Mouse (Mus musculus): ENCODE results near the gene Ahcyl2. TPM values are rescaled to one million over a fixed set of nuclear protein-coding genes. Genes with fewer than 3 reads are reported as not detected.

Ahcyl2 gene
- polyA plus RNA-seq, 1 experiment from 2014 or later, result 24.2 TPM

GRCm38 (mm10) chr6:29917383-29917720 is 149.5 kb downstream of the Ahcyl2 start:
- H3K36me3 ChIP-seq (replicated peaks; ENCODE audit: control insufficient read depth, insufficient read depth), result no peaks in the 10 kb centered on the region
- H3K9ac ChIP-seq, result peak overlapping the region; percentile 69
- DNase-seq (ENCODE audit: low spot score) (peak; percentile 47), ATAC-seq (ENCODE audit: low FRiP score) (peak; percentile 73)
- peak overlapping the region; percentile 80 for H3K4me2 ChIP-seq (replicated peaks)
- WGBS, result 2% methylated on average over 21 of the region's 21 CpGs
- H3K27me3 ChIP-seq (ENCODE audit: control insufficient read depth, insufficient read depth, low read length), result peaks cover 23% of the 10 kb centered on the region
- no peaks in the 10 kb centered on the region for H3K9me3 ChIP-seq (ENCODE audit: control insufficient read depth, low read length)
- H3K27ac ChIP-seq, result no peak overlapping the region
- peak overlapping the region; percentile 82 for H3K4me3 ChIP-seq (replicated peaks; ENCODE audit: low read length)
- H3K4me1 ChIP-seq (replicated peaks; ENCODE audit: control insufficient read depth, insufficient read depth, low read length), result peaks cover 9% of the 10 kb centered on the region

GRCm38 (mm10) chr6:29917947-29918346 is 150.1 kb downstream of the Ahcyl2 start:
- Histone ChIP-seq H3K36me3 (replicated peaks; ENCODE audit: control insufficient read depth, insufficient read depth) (no peaks in the 10 kb centered on the region), H3K27ac (no peak overlapping the region), H3K4me3 (replicated peaks; ENCODE audit: low read length) (peak overlapping the region; percentile 82), H3K4me2 (replicated peaks) (peak overlapping the region; percentile 80), H3K27me3 (ENCODE audit: control insufficient read depth, insufficient read depth, low read length) (peaks cover 23% of the 10 kb centered on the region), H3K9ac (no peak overlapping the region), H3K4me1 (replicated peaks; ENCODE audit: control insufficient read depth, insufficient read depth, low read length) (peaks cover 9% of the 10 kb centered on the region), H3K9me3 (ENCODE audit: control insufficient read depth, low read length) (no peaks in the 10 kb centered on the region)
- 35% methylated on average over 4 of the region's 4 CpGs for WGBS
- no peak for ATAC-seq (ENCODE audit: low FRiP score)
- DNase-seq (ENCODE audit: low spot score), result no peak

DNA sequence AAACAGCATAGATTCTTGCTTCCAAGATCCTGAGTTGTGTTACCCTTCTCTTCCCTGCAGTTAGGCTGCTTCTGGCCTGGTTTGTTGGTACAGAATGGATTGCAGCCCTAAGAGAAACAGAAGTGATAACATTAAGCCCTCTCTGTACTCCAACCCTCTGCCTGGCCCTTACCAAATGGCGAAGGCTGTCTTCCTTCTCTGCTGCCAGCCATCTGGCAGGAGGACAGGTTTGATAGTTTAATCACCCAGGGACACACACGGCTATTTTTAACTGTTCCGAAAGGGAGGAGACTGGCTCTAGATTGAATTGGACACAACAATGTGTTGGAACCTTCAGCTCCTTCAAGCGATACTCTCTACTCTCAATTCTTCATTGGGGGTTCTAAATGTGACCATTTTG is 155.7 kb downstream of the Ahcyl2 start:
- DNase-seq (ENCODE audit: low spot score) (no peak), ATAC-seq (ENCODE audit: low FRiP score) (no peak)
- 72% methylated on average over 4 of the region's 4 CpGs for WGBS
- Histone ChIP-seq H3K27me3 (ENCODE audit: control insufficient read depth, insufficient read depth, low read length) (peaks cover 7% of the 10 kb centered on the region; the same call in 1 of the 2 replicates), H3K4me3 (replicated peaks; ENCODE audit: low read length) (no peak overlapping the region), H3K9me3 (ENCODE audit: control insufficient read depth, low read length) (no peaks in the 10 kb centered on the region), H3K4me1 (replicated peaks; ENCODE audit: control insufficient read depth, insufficient read depth, low read length) (no peaks in the 10 kb centered on the region), H3K27ac (no peak overlapping the region), H3K9ac (no peak overlapping the region), H3K36me3 (replicated peaks; ENCODE audit: control insufficient read depth, insufficient read depth) (no peaks in the 10 kb centered on the region), H3K4me2 (replicated peaks) (no peak overlapping the region)

GRCm38 (mm10) chr6:29925594-29926219 is 157.9 kb downstream of the Ahcyl2 start:
- no peak for DNase-seq (ENCODE audit: low spot score)
- Histone ChIP-seq H3K9ac (no peak overlapping the region), H3K27me3 (ENCODE audit: control insufficient read depth, insufficient read depth, low read length) (no peaks in the 10 kb centered on the region), H3K4me1 (replicated peaks; ENCODE audit: control insufficient read depth, insufficient read depth, low read length) (no peaks in the 10 kb centered on the region), H3K4me3 (replicated peaks; ENCODE audit: low read length) (no peak overlapping the region), H3K9me3 (ENCODE audit: control insufficient read depth, low read length) (no peaks in the 10 kb centered on the region), H3K36me3 (replicated peaks; ENCODE audit: control insufficient read depth, insufficient read depth) (no peaks in the 10 kb centered on the region), H3K27ac (no peak overlapping the region), H3K4me2 (replicated peaks) (no peak overlapping the region)
- no peak for ATAC-seq (ENCODE audit: low FRiP score)
- 78% methylated on average over 6 of the region's 6 CpGs for WGBS

DNA sequence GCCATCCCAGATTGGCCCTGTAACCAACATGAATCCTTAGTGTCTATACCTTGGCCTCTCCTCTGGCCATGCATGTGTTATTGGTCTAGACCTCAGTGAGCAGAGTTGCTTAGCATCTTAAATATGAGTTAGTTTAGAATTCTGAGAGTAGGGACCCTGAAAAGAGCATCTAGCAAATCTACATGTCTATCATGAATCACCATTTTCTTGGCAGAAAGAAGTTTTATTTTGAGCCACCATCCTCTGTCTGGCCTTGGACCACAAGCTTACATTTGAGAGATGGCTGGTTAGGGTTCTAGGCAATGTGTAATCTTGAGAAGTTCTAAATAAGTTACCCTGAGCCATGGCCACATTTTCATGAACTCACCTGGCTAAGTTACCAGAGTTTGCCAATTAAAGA is 162.3 kb downstream of the Ahcyl2 start:
- Histone ChIP-seq H3K27ac (no peak overlapping the region), H3K4me3 (replicated peaks; ENCODE audit: low read length) (no peak overlapping the region), H3K9me3 (ENCODE audit: control insufficient read depth, low read length) (no peaks in the 10 kb centered on the region), H3K4me2 (replicated peaks) (no peak overlapping the region), H3K4me1 (replicated peaks; ENCODE audit: control insufficient read depth, insufficient read depth, low read length) (no peaks in the 10 kb centered on the region), H3K9ac (no peak overlapping the region), H3K36me3 (replicated peaks; ENCODE audit: control insufficient read depth, insufficient read depth) (no peaks in the 10 kb centered on the region), H3K27me3 (ENCODE audit: control insufficient read depth, insufficient read depth, low read length) (no peaks in the 10 kb centered on the region)
- ATAC-seq (ENCODE audit: low FRiP score), result no peak
- DNase-seq (ENCODE audit: low spot score), result no peak

- Histone ChIP-seq H3K27me3 (ENCODE audit: control insufficient read depth, insufficient read depth, low read length) (no peaks in the 10 kb centered on the region), H3K9ac (no peak overlapping the region), H3K4me1 (replicated peaks; ENCODE audit: control insufficient read depth, insufficient read depth, low read length) (no peaks in the 10 kb centered on the region), H3K4me2 (replicated peaks) (no peak overlapping the region), H3K27ac (no peak overlapping the region), H3K36me3 (replicated peaks; ENCODE audit: control insufficient read depth, insufficient read depth) (no peaks in the 10 kb centered on the region), H3K4me3 (replicated peaks; ENCODE audit: low read length) (no peak overlapping the region), H3K9me3 (ENCODE audit: control insufficient read depth, low read length) (no peaks in the 10 kb centered on the region)
- 90% methylated on average over 6 of the region's 6 CpGs for WGBS
- DNase-seq (ENCODE audit: low spot score) (no peak), ATAC-seq (ENCODE audit: low FRiP score) (no peak)
Measured at GRCm38 (mm10) chr6:29930665-29931064, 162.9 kb downstream of the Ahcyl2 start.

DNA sequence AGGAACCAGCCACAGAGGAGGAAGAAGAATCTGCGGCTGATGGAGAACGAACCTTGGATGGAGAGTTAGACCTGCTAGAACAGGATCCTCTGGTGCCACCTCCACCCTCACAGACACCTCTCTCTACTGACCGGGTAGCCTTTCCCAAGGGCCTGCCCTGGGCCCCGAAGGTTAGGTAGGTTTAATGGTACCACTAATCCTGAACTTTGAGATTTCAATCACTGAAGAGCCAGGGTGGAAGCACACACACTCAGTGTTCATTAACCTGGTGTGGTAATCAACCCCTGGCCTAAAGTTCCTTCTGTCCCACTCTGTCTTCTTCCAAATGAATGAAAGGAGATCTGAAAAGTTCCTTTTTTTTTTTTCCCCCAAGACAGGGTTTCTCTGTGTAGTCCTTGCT is 163.4 kb downstream of the Ahcyl2 start:
- no peaks in the 10 kb centered on the region for H3K9me3 ChIP-seq (ENCODE audit: control insufficient read depth, low read length)
- ATAC-seq (ENCODE audit: low FRiP score) (no peak), DNase-seq (ENCODE audit: low spot score) (no peak)
- H3K27me3 ChIP-seq (ENCODE audit: control insufficient read depth, insufficient read depth, low read length), result no peaks in the 10 kb centered on the region
- no peaks in the 10 kb centered on the region for H3K36me3 ChIP-seq (replicated peaks; ENCODE audit: control insufficient read depth, insufficient read depth)
- H3K27ac ChIP-seq, result no peak overlapping the region
- H3K9ac ChIP-seq, result no peak overlapping the region
- no peaks in the 10 kb centered on the region for H3K4me1 ChIP-seq (replicated peaks; ENCODE audit: control insufficient read depth, insufficient read depth, low read length)
- no peak overlapping the region for H3K4me3 ChIP-seq (replicated peaks; ENCODE audit: low read length)
- 92% methylated on average over 4 of the region's 4 CpGs for WGBS
- H3K4me2 ChIP-seq (replicated peaks), result no peak overlapping the region

- ATAC-seq (ENCODE audit: low FRiP score), result no peak
- Histone ChIP-seq H3K9me3 (ENCODE audit: control insufficient read depth, low read length) (no peaks in the 10 kb centered on the region), H3K4me3 (replicated peaks; ENCODE audit: low read length) (no peak overlapping the region), H3K36me3 (replicated peaks; ENCODE audit: control insufficient read depth, insufficient read depth) (no peaks in the 10 kb centered on the region), H3K4me1 (replicated peaks; ENCODE audit: control insufficient read depth, insufficient read depth, low read length) (no peaks in the 10 kb centered on the region), H3K27me3 (ENCODE audit: control insufficient read depth, insufficient read depth, low read length) (no peaks in the 10 kb centered on the region), H3K4me2 (replicated peaks) (no peak overlapping the region), H3K27ac (no peak overlapping the region), H3K9ac (no peak overlapping the region)
- WGBS, result 100% methylated on average over 1 of the region's 1 CpGs
- no peak for DNase-seq (ENCODE audit: low spot score)
Measured at GRCm38 (mm10) chr6:29935741-29936140, 167.9 kb downstream of the Ahcyl2 start.

DNA sequence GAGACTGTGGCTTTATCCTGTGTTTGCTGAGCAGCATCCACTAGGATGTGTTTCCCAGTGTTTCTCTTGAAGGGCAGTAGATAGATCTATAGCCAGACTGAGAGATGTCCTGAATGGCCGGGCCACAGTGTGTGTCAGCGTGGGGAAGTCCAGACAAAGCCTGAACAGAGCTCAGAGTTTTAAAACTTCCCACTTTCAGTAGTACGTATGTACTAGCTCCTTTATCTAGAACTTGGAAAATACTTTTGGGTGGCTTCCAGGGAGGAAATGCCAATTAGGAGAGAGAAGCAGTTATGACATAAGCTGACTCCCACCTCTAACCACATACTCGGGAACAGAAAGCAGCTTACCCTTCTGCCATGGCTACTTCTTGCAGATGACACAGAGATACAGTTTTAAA is 172.6 kb downstream of the Ahcyl2 start:
- Histone ChIP-seq H3K36me3 (replicated peaks; ENCODE audit: control insufficient read depth, insufficient read depth) (no peaks in the 10 kb centered on the region), H3K4me3 (replicated peaks; ENCODE audit: low read length) (no peak overlapping the region), H3K27me3 (ENCODE audit: control insufficient read depth, insufficient read depth, low read length) (no peaks in the 10 kb centered on the region), H3K27ac (no peak overlapping the region), H3K4me2 (replicated peaks) (no peak overlapping the region), H3K9ac (no peak overlapping the region), H3K9me3 (ENCODE audit: control insufficient read depth, low read length) (no peaks in the 10 kb centered on the region), H3K4me1 (replicated peaks; ENCODE audit: control insufficient read depth, insufficient read depth, low read length) (no peaks in the 10 kb centered on the region)
- no peak for ATAC-seq (ENCODE audit: low FRiP score)
- WGBS, result 81% methylated on average over 4 of the region's 4 CpGs
- DNase-seq (ENCODE audit: low spot score), result no peak

- no peaks in the 10 kb centered on the region for H3K9me3 ChIP-seq (ENCODE audit: control insufficient read depth, low read length)
- no peaks in the 10 kb centered on the region for H3K36me3 ChIP-seq (replicated peaks; ENCODE audit: control insufficient read depth, insufficient read depth)
- H3K9ac ChIP-seq, result no peak overlapping the region
- no peak overlapping the region for H3K27ac ChIP-seq
- H3K4me3 ChIP-seq (replicated peaks; ENCODE audit: low read length), result no peak overlapping the region
- no peak overlapping the region for H3K4me2 ChIP-seq (replicated peaks)
- no peaks in the 10 kb centered on the region for H3K4me1 ChIP-seq (replicated peaks; ENCODE audit: control insufficient read depth, insufficient read depth, low read length)
- no peak for ATAC-seq (ENCODE audit: low FRiP score)
- H3K27me3 ChIP-seq (ENCODE audit: control insufficient read depth, insufficient read depth, low read length), result no peaks in the 10 kb centered on the region
- WGBS, result 83% methylated on average over 2 of the region's 2 CpGs
- no peak for DNase-seq (ENCODE audit: low spot score)
Measured at GRCm38 (mm10) chr6:29941036-29941435, 173.2 kb downstream of the Ahcyl2 start.

All from hindbrain, embryonic 14.5 days (tissue).